Mouse (Mus musculus) spleen, adult 12 weeks (tissue): Measurements from ENCODE around the gene Scyl2.

Experiments used
- DNase-seq: peaks from one replicate; pipeline ENCODE4 v3.0.0; 2022; ENCODE audit warnings: low spot score

Scyl2 gene

GRCm38 (mm10) chr10:89595514-89595913, 90.6 kb downstream of the Scyl2 start:
- no peak for DNase-seq

- no peak for DNase-seq
Observed at GRCm38 (mm10) chr10:89594309-89594708, 91.8 kb downstream of the Scyl2 start.

GRCm38 (mm10) chr10:89592797-89593196, 93.3 kb downstream of the Scyl2 start:
- DNase-seq: no peak

- no peak for DNase-seq
Observed at GRCm38 (mm10) chr10:89589877-89590276, 96.2 kb downstream of the Scyl2 start.
